Mouse (Mus musculus) CD4-positive, CD25-positive, alpha-beta regulatory T cell, adult 4 months (primary cell): ENCODE measurements around the gene Tdrd5. TPM values are rescaled to one million over a fixed set of nuclear protein-coding genes. Genes with fewer than 3 reads are reported as not detected.
"Not testable (repeated sequence)": the region's sequence is repeated elsewhere in the genome, so short reads cannot be mapped to it uniquely, and the experiment has no call there.

Source experiments
- ATAC-seq: one replicate; pipeline ENCODE4 v1.8.0; 2017
- polyA plus RNA-seq, 2 experiments: library from polyadenylated mRNA; unstranded; fragments of 100-300 nt; shearing (Covaris generic); gene quantifications; one replicate each; pipeline ENCODE4 v1.2.1; 2017

Tdrd5 gene
- not detected for polyA plus RNA-seq

- peak; percentile 14 for ATAC-seq
These were observed at the start of gene Tdrd5 for GRCm38 (mm10) chr1:156302911-156303749. Tdrd5 (minus strand) TSS chr1:156303664.

- ATAC-seq = no peak
These were observed 49.0 kb upstream of the Tdrd5 start for GRCm38 (mm10) chr1:156352466-156352865.

- no peak for ATAC-seq
These were observed 47.0 kb upstream of the Tdrd5 start for GRCm38 (mm10) chr1:156350441-156350840.

GRCm38 (mm10) chr1:156349031-156349430 lies 45.6 kb upstream of the Tdrd5 start:
- no peak for ATAC-seq

GRCm38 (mm10) chr1:156345633-156346032 lies 42.2 kb upstream of the Tdrd5 start:
- no peak for ATAC-seq

GRCm38 (mm10) chr1:156344433-156344832 lies 41.0 kb upstream of the Tdrd5 start:
- no peak for ATAC-seq

- no peak for ATAC-seq
These were observed 37.4 kb upstream of the Tdrd5 start for GRCm38 (mm10) chr1:156340847-156341246.

- no peak for ATAC-seq
These were observed 19.7 kb upstream of the Tdrd5 start for GRCm38 (mm10) chr1:156323126-156323525.

GRCm38 (mm10) chr1:156310630-156311029 lies 7.2 kb upstream of the Tdrd5 start, which contains the start of gene Nphs2:
Nphs2 (plus strand) TSS chr1:156310727.
- no peak for ATAC-seq

GRCm38 (mm10) chr1:156308595-156308994 lies 5.1 kb upstream of the Tdrd5 start:
- no peak for ATAC-seq

GRCm38 (mm10) chr1:156290016-156290415 lies 13.4 kb downstream of the Tdrd5 start:
- ATAC-seq = no peak

- ATAC-seq = not testable (repeated sequence)
These were observed 14.3 kb downstream of the Tdrd5 start for GRCm38 (mm10) chr1:156289222-156289587.

GRCm38 (mm10) chr1:156288556-156289221 lies 14.8 kb downstream of the Tdrd5 start:
- ATAC-seq = no peak

- ATAC-seq = no peak
These were observed 17.9 kb downstream of the Tdrd5 start for GRCm38 (mm10) chr1:156285541-156285896.

- no peak for ATAC-seq
These were observed 18.5 kb downstream of the Tdrd5 start for GRCm38 (mm10) chr1:156284851-156285540.

- ATAC-seq = no peak
These were observed 19.3 kb downstream of the Tdrd5 start for GRCm38 (mm10) chr1:156284207-156284606.

- ATAC-seq = no peak
These were observed 23.3 kb downstream of the Tdrd5 start for GRCm38 (mm10) chr1:156280131-156280530.

GRCm38 (mm10) chr1:156273647-156274046 lies 29.8 kb downstream of the Tdrd5 start:
- no peak for ATAC-seq

- no peak for ATAC-seq
These were observed 31.8 kb downstream of the Tdrd5 start for GRCm38 (mm10) chr1:156271654-156272053.

- no peak for ATAC-seq
These were observed 33.0 kb downstream of the Tdrd5 start for GRCm38 (mm10) chr1:156270471-156270870.

- not testable (repeated sequence) for ATAC-seq
These were observed 34.9 kb downstream of the Tdrd5 start for GRCm38 (mm10) chr1:156268546-156268945.

GRCm38 (mm10) chr1:156263946-156264345 lies 39.5 kb downstream of the Tdrd5 start:
- no peak for ATAC-seq

GRCm38 (mm10) chr1:156263352-156263751 lies 40.1 kb downstream of the Tdrd5 start:
- no peak for ATAC-seq
